Mouse (Mus musculus) monocyte, adult 2 months (primary cell): ENCODE measurements around the gene Pon3.

ENCODE experiments used
- DNase-seq, 2 experiments: peaks; one replicate each; pipeline ENCODE4 v3.0.0; 2022; ENCODE audit warnings: low spot score in 2 of 2, low read depth in 1 of 2

Pon3 gene

DNA sequence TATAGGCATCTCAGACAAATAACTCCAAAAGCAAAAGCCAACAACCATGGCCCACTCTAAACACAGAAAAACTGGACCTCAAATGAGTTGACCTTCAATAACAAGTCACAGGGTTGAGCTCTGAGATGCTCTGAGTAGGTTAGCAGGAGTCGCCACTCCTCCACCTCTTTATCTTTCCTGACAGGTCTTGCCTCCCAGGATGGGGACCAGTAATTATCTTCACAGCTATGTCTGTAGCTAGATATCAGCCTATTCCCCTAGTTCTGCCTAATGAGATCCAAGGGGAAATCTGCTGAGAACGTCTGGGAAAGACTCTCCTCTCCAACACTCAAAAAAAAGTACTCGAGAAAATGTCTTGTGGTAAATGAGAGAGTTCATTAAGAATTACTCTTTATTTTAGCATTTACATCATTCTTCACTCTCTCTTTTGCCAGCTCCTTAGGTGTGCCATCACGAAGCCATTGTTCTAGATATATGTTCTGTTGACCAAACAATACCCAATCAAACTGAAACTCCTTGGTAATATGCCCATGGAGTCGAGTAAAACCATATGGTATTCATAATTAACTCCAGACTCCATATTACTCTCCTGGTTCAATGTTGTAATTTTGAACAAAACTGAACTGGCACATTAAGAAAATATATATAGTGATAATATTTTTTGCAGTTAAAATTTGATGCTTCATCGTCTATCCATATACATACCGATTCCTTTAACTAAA is 69.7 kb downstream of the Pon3 start:
- no peak for DNase-seq

DNA sequence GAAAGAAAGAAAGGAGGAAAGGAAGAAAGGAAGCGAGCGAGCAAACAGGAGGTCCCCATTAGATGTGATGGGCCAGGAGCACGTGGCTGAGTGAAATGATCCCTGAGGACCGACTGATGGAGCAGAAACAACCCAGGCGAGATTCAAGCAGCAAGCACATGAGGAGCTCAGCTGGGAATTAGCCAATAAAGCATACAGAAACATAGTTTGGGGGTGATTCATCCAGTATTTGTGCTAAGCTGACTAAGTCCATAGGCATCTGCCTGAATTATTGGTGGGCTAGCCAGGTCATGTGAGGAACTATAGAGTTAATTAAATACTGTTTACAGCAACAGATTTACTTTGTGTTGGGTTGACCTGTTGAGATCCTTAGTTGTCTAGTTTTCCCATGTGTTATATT is 75.4 kb downstream of the Pon3 start:
- no peak for DNase-seq

GRCm38 (mm10) chr6:5179189-5179588 is 76.9 kb downstream of the Pon3 start:
- DNase-seq: no peak

- DNase-seq: no peak
These were observed 77.9 kb downstream of the Pon3 start for GRCm38 (mm10) chr6:5177967-5178891.

DNA sequence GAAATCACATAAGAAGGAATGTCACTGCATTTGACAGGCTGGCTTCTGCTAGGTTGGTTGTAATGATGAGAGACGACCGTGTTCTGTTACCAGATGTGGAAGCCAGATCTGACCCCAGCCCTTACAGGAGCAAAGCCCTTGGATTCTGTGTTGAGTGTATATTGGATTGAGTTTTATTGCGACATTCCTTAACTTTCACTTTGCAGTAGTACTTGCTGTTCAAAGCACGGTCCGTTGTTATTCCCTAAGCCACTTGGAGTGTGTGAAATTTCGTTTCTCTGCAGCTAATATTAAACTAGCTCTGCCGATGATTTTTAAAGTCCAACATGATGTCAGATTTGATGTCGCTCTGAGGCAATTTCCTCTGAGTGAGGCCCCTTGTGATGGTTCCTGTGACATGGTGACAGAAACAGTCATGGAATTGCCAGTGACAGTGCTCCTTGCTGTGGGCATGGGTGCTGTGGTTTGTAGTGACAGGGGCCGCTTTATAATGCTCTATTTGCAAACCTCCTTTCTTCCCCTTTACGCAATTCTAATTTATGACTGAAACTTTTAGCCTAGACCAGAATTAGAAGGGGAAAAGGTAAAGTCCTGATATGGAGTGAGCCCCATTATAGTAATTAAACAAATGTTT is 81.8 kb downstream of the Pon3 start:
- DNase-seq: no peak

GRCm38 (mm10) chr6:5172571-5172970 is 83.5 kb downstream of the Pon3 start:
- DNase-seq: no peak

GRCm38 (mm10) chr6:5171418-5171817 is 84.7 kb downstream of the Pon3 start:
- DNase-seq: no peak
